Mouse (Mus musculus) CH12.LX (cell line): ENCODE measurements around the gene Mapkbp1. TPM values are rescaled to one million over a fixed set of nuclear protein-coding genes. Genes with fewer than 3 reads are reported as not detected.

ENCODE experiments used
- DNase-seq: peaks from one replicate; pipeline ENCODE4 v3.0.0-alpha.2; 2013; ENCODE audit errors: extremely low read depth
- H3K27ac ChIP-seq: 2 replicates; pipeline ENCODE4 v1.5.1; 2012; ENCODE audit warnings: low read depth, mild to moderate bottlenecking, control low read depth, moderate library complexity; ENCODE audit not compliant: insufficient read depth
- H3K27me3 ChIP-seq: replicated peaks from 2 replicates; pipeline ENCODE3; 2012; ENCODE audit warnings: inconsistent platforms
- H3K36me3 ChIP-seq, 2 experiments: replicated peaks in 1 of 2; 2 replicates each; pipeline versions ENCODE3 to v1.6.1; 2012; ENCODE audit warnings: inconsistent platforms in 1 of 2, low read length in 1 of 2, mild to moderate bottlenecking in 1 of 2, mixed read lengths in 1 of 2, moderate library complexity in 1 of 2; ENCODE audit not compliant: control insufficient read depth in 1 of 2, insufficient read depth in 1 of 2
- H3K4me1 ChIP-seq, 2 experiments: 2 replicates each; pipeline ENCODE4 v1.6.1; 2012; ENCODE audit warnings: inconsistent platforms in 1 of 2, moderate library complexity in 1 of 2; ENCODE audit not compliant: insufficient read depth in 2 of 2, control insufficient read depth in 1 of 2
- H3K4me2 ChIP-seq: 2 replicates; pipeline ENCODE4 v1.6.1; 2012; ENCODE audit warnings: low read depth, mild to moderate bottlenecking, control low read depth; ENCODE audit not compliant: poor library complexity, insufficient read depth, severe bottlenecking
- H3K4me3 ChIP-seq, 3 experiments: fragments of 150-350 bp in 1 of 3; sonication (generic) in 1 of 3; replicated peaks in 1 of 3; 2 replicates each; pipeline versions ENCODE3 to v1.5.1; 2011 to 2012; ENCODE audit warnings: low read depth in 2 of 3, low read length in 2 of 3, mild to moderate bottlenecking in 2 of 3, moderate library complexity in 2 of 3, control low read depth in 1 of 3, improper control_type of control experiment in 1 of 3, inconsistent platforms in 1 of 3, mixed read lengths in 1 of 3; ENCODE audit not compliant: poor library complexity in 1 of 3
- H3K79me2 ChIP-seq: replicated peaks from 2 replicates; pipeline ENCODE4 v1.6.1; 2012; ENCODE audit warnings: mild to moderate bottlenecking, moderate library complexity; ENCODE audit not compliant: control insufficient read depth, poor library complexity, insufficient read depth, severe bottlenecking; ENCODE audit errors: extremely low read depth
- H3K9ac ChIP-seq: 2 replicates; pipeline ENCODE4 v1.6.1; 2012; ENCODE audit warnings: low read depth, mild to moderate bottlenecking, control low read depth, moderate library complexity; ENCODE audit not compliant: insufficient read depth
- H3K9me3 ChIP-seq: replicated peaks from 2 replicates; pipeline ENCODE3; 2012; ENCODE audit warnings: low read length, inconsistent platforms, mixed read lengths
- CHD2 ChIP-seq: IDR thresholded peaks from 2 replicates; pipeline ENCODE4 v1.6.1; 2011; ENCODE audit warnings: low read length, improper control_type of control experiment
- E2F4 ChIP-seq: IDR thresholded peaks from 2 replicates; pipeline ENCODE4 v1.6.1; 2011; ENCODE audit warnings: low read depth, low read length, improper control_type of control experiment; ENCODE audit not compliant: insufficient replicate concordance
- ELF1 ChIP-seq: IDR thresholded peaks from 2 replicates; pipeline ENCODE4 v1.6.1; 2014; ENCODE audit warnings: low read depth, mild to moderate bottlenecking, inconsistent platforms, low read length, improper control_type of control experiment
- HCFC1 ChIP-seq: IDR thresholded peaks from 2 replicates; pipeline ENCODE4 v1.6.1; 2012; ENCODE audit warnings: low read depth, mild to moderate bottlenecking, inconsistent platforms, low read length, improper control_type of control experiment
- IRF4 ChIP-seq: IDR thresholded peaks from 2 replicates; pipeline ENCODE4 v1.6.1; 2014; ENCODE audit warnings: low read depth, mild to moderate bottlenecking, inconsistent platforms, low read length, improper control_type of control experiment
- JUN ChIP-seq: IDR thresholded peaks from 2 replicates; pipeline ENCODE4 v1.6.1; 2011; ENCODE audit warnings: low read depth, mild to moderate bottlenecking, low read length, improper control_type of control experiment, moderate library complexity; ENCODE audit not compliant: insufficient read depth
- JUND ChIP-seq: conservative IDR thresholded peaks from 2 replicates; pipeline ENCODE4 v1.6.1; 2011; ENCODE audit warnings: low read depth, low read length, improper control_type of control experiment
- KAT2A ChIP-seq: IDR thresholded peaks from 2 replicates; pipeline ENCODE4 v1.6.1; 2012; ENCODE audit warnings: low read length, improper control_type of control experiment, inconsistent platforms; ENCODE audit not compliant: insufficient replicate concordance
- MAX ChIP-seq: IDR thresholded peaks from 2 replicates; pipeline ENCODE4 v1.6.1; 2011; ENCODE audit warnings: low read length, improper control_type of control experiment
- MXI1 ChIP-seq: IDR thresholded peaks from 2 replicates; pipeline ENCODE4 v1.6.1; 2011; ENCODE audit warnings: mild to moderate bottlenecking, low read depth, low read length, improper control_type of control experiment
- MYC ChIP-seq: IDR thresholded peaks from 2 replicates; pipeline ENCODE4 v1.6.1; 2011; ENCODE audit warnings: low read depth, mild to moderate bottlenecking, improper control_type of control experiment, low read length
- POLR2A ChIP-seq: IDR thresholded peaks from 2 replicates; pipeline ENCODE4 v1.6.1; 2011; ENCODE audit warnings: low read depth, mild to moderate bottlenecking, improper control_type of control experiment, low read length
- RAD21 ChIP-seq: IDR thresholded peaks from 2 replicates; pipeline ENCODE4 v1.6.1; 2011; ENCODE audit warnings: low read depth, mild to moderate bottlenecking, low read length, improper control_type of control experiment, moderate library complexity
- SMC3 ChIP-seq: IDR thresholded peaks from 2 replicates; pipeline ENCODE4 v1.6.1; 2011; ENCODE audit warnings: low read depth, low read length, improper control_type of control experiment
- TCF12 ChIP-seq: IDR thresholded peaks from 2 replicates; pipeline ENCODE4 v1.6.1; 2014; ENCODE audit warnings: low read depth, mild to moderate bottlenecking, inconsistent platforms, low read length, improper control_type of control experiment
- UBTF ChIP-seq: IDR thresholded peaks from 2 replicates; pipeline ENCODE4 v1.6.1; 2012; ENCODE audit warnings: low read depth, mild to moderate bottlenecking, inconsistent platforms, low read length, improper control_type of control experiment, moderate library complexity
- ZC3H11A ChIP-seq: IDR thresholded peaks from 2 replicates; pipeline ENCODE4 v1.6.1; 2012; ENCODE audit warnings: low read depth, mild to moderate bottlenecking, inconsistent platforms, low read length, improper control_type of control experiment
- ZKSCAN1 ChIP-seq: IDR thresholded peaks from 2 replicates; pipeline ENCODE4 v1.6.1; 2012; ENCODE audit warnings: low read depth, inconsistent platforms, low read length, improper control_type of control experiment, borderline replicate concordance
- dilution Hi-C: fragments of 300-500 bp; cut with MboI; formaldehyde crosslinking; loops from 2 replicates; pipeline ENCODE4 v1.14.3; 2020; ENCODE audit warnings: low sequenced_read_pairs; ENCODE audit not compliant: extremely low pct_unique_long_range_greater_than_20kb, extremely low pct_ligation_motif_present
- in situ Hi-C: fragments of 300-500 bp; cut with MboI; formaldehyde crosslinking; loops from 3 replicates; pipeline ENCODE4 v1.14.3; 2019; ENCODE audit warnings: low sequenced_read_pairs, low pct_ligation_motif_present, low pct_unique_long_range_greater_than_20kb, mixed read lengths
- polyA plus RNA-seq: library from polyadenylated mRNA; unstranded; fragments of >175 nt; gene quantifications from 2 replicates; pipeline ENCODE4 v1.2.1, GENCODE M21; 2012; ENCODE audit warnings: low read depth; ENCODE audit not compliant: insufficient read length
- total RNA-seq, 2 experiments: library from RNA; depleted of rRNA; stranded (reverse); fragments of 300-350 nt in 1 of 2; fragments of >200 nt in 1 of 2; gene quantifications; 2 replicates each; pipeline ENCODE4 v1.2.3; 2012 to 2014

The Mapkbp1 gene
- total and polyA plus RNA-seq, 3 experiments = 1.9 to 7.0 (median 4.3) TPM

- dilution Hi-C loops (no loop called here), in situ Hi-C loops (no loop called here)
- no peaks in the 10 kb centered on the region for H3K27me3 ChIP-seq
- no peaks in the 10 kb centered on the region for H3K9me3 ChIP-seq
- DNase-seq = no peak
- no peaks in the 10 kb centered on the region for H3K79me2 ChIP-seq
- H3K36me3 ChIP-seq = peaks cover 42 to 68% of the 10 kb centered on the region in 2 experiments
- H3K27ac ChIP-seq = no peak overlapping the region
- H3K4me1 ChIP-seq = peaks cover 5 to 48% of the 10 kb centered on the region in 2 experiments; a peak in 3 of 4 replicates
- no peak overlapping the region for H3K4me3 ChIP-seq
- H3K9ac ChIP-seq = no peak overlapping the region
- no peak overlapping the region for H3K4me2 ChIP-seq
- TF ChIP-seq E2F4 (no peak), HCFC1 (no peak), SMC3 (no peak)
These were observed 57.9 kb downstream of the Mapkbp1 start for GRCm38 (mm10) chr2:120030380-120030779.

GRCm38 (mm10) chr2:120032726-120033467 is 60.4 kb downstream of the Mapkbp1 start, which contains the start of gene Pla2g4b:
Gene Pla2g4b, plus strand, starts transcription at chr2:120033417.
- dilution Hi-C loops (no loop called here), in situ Hi-C loops (no loop called here)
- no peak within 1 kb of the TSS for H3K9ac ChIP-seq
- H3K9me3 ChIP-seq = no peaks in the 10 kb centered on the region
- H3K4me2 ChIP-seq = no peak within 1 kb of the TSS
- no peaks in the 10 kb centered on the region for H3K79me2 ChIP-seq
- no peak within 1 kb of the TSS for H3K4me3 ChIP-seq
- no peak within 1 kb of the TSS for H3K27ac ChIP-seq
- peak; percentile 58 for DNase-seq
- H3K27me3 ChIP-seq = no peaks in the 10 kb centered on the region
- H3K4me1 ChIP-seq = peaks cover 5 to 57% of the 10 kb centered on the region in 2 experiments; a peak in 3 of 4 replicates
- H3K36me3 ChIP-seq = peaks cover 60 to 87% of the 10 kb centered on the region in 2 experiments
- no peak for TF ChIP-seq CHD2
- TF ChIP-seq MAX = no peak
- no peak for TF ChIP-seq HCFC1
- TF ChIP-seq TCF12 = no peak
- no peak for TF ChIP-seq SMC3
- no peak for TF ChIP-seq E2F4
- no peak for TF ChIP-seq UBTF
- no peak for TF ChIP-seq IRF4
- TF ChIP-seq KAT2A = no peak
- TF ChIP-seq JUND = no peak
- TF ChIP-seq JUN = no peak
- TF ChIP-seq RAD21 = no peak
- TF ChIP-seq ELF1 = no peak
- TF ChIP-seq MYC = no peak
- no peak for TF ChIP-seq MXI1
- TF ChIP-seq POLR2A = no peak
- TF ChIP-seq ZKSCAN1 = no peak
- TF ChIP-seq ZC3H11A = no peak
